Mouse (Mus musculus) left cerebral cortex, postnatal 14 days (tissue): ENCODE measurements around the gene Aqp8. TPM values are rescaled to one million over a fixed set of nuclear protein-coding genes. Genes with fewer than 3 reads are reported as not detected.

Experiments used
- DNase-seq, 2 experiments: peaks; one replicate each; pipeline ENCODE4 v3.0.0; 2021 to 2022; ENCODE audit warnings: low spot score in 2 of 2, mixed read lengths in 1 of 2
- intact Hi-C: fragments of 180-260 bp; cut with DNase I; formaldehyde crosslinking; loops from one replicate; pipeline ENCODE4 v1.15.1; 2025
- total RNA-seq, 2 experiments: library from RNA; stranded (reverse); gene quantifications; 2 replicates each; pipeline ENCODE4 v1.2.3; 2021

Aqp8 gene
- total RNA-seq, 2 experiments from 2014 or later = not detected

- intact Hi-C loops = loop anchor here (2.0 to 10.0 kb wide), 4 partner anchors 59 to 519 kb away; no protein-coding TSS in a partner anchor
These were observed 3.7 kb downstream of the Aqp8 start for GRCm38 (mm10) chr7:123465692-123466387.

GRCm38 (mm10) chr7:123467961-123468360 lies 5.9 kb downstream of the Aqp8 start:
- DNase-seq = no peak
- intact Hi-C loops = loop anchor here (5.0 to 10.0 kb wide), 3 partner anchors 61 to 521 kb away; no protein-coding TSS in a partner anchor

More at GRCm38 (mm10) chr7:123465692-123466387, 3.7 kb downstream of the Aqp8 start:
- peak; percentile 55 to 83 for DNase-seq

GRCm38 (mm10) chr7:123487703-123488102 lies 25.6 kb downstream of the Aqp8 start:
- DNase-seq = peak; percentile 31 to 49
- intact Hi-C loops = no loop called here

- peak; percentile 8 to 16 for DNase-seq
- intact Hi-C loops = no loop called here
These were observed 37.6 kb downstream of the Aqp8 start for GRCm38 (mm10) chr7:123499481-123500238.

GRCm38 (mm10) chr7:123500239-123501219 lies 38.4 kb downstream of the Aqp8 start, which contains the start of gene Zkscan2:
Gene Zkscan2, minus strand, starts transcription at chr7:123500449.
- peak; percentile 95 for DNase-seq
- intact Hi-C loops = no loop called here

GRCm38 (mm10) chr7:123503358-123503757 lies 41.3 kb downstream of the Aqp8 start:
- intact Hi-C loops = no loop called here
- no peak for DNase-seq

GRCm38 (mm10) chr7:123507946-123508345 lies 45.9 kb downstream of the Aqp8 start:
- no peak for DNase-seq
- intact Hi-C loops = no loop called here

Other genes with a start within 250 kb of the Aqp8 start
- gene Slc5a11, start 247.5 kb upstream of the Aqp8 start, total RNA-seq = under 1 TPM; 0.17 to 0.42 TPM
- gene Lcmt1, start 92.5 kb upstream of the Aqp8 start, total RNA-seq = 10 to 100 TPM; 83.3 to 91.9 TPM
- gene Arhgap17, start 92.4 kb upstream of the Aqp8 start, total RNA-seq = 10 to 100 TPM; 16.9 to 20.9 TPM
- 10 to 100 TPM; 17.1 to 19.3 TPM for gene Zkscan2, start 38.2 kb downstream of the Aqp8 start, total RNA-seq